In the genomic region with DNA sequence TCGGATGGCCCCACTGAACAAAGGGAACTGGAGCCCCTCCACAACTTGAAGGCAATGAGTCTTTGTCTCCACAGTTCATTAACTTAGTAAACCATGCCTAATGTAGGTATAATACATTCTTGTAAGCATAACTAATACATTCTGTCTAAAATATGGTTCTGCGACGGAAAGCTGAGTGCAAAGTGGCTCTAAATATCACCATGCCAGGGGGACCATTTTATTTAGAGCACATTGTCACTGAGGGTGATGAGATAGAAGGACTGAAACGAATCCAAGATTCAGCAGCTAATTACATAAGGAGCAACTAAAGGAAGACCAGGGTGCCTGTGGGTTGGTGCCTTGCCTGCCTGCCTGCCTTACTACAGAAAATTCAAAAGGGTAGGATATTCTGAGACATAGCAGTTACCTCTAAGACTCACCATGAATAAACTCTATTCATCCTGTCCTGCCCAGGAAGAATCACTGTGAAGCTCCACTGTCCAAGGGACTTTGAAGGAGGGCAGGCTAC, we compare ENCODE assay signal across 26 mouse cellular contexts.
DNase-seq lines count a peak whose midpoint lies in the region; ATAC-seq and TF ChIP-seq lines count a peak whose summit lies in the region.
"Had no signal": no experiment of that assay in that cellular context is flagged by ENCODE, and none has a peak within 500 bp of the region (broad histone marks: within the 10 kb centered on the region; RNA-seq: fewer than 3 reads in every experiment).

No protein-coding gene starts in this region.

- H3K79me2 ChIP-seq in heart, adult 2 months (replicated peaks; ENCODE audit: control insufficient read depth, insufficient read depth, low read length), result 0 out of 2 replicates have a peak, but pooled peaks cover 1% of the 10 kb centered on the region

- intact Hi-C loops in heart, adult 2 months (cut with DNase I), result no loop called here

- no peak for TF ChIP-seq POLR2A in heart, adult 2 months (IDR thresholded peaks at IDR 0.05; ENCODE audit: insufficient read depth, low read depth, low read length)
- no peak for TF ChIP-seq POLR2A in brain, embryonic 14.5 days (IDR thresholded peaks at IDR 0.05; ENCODE audit: borderline replicate concordance, extremely low read depth, insufficient read depth, insufficient read length, poor library complexity, severe bottlenecking)

- 59% methylated on average over 4 of the region's 4 CpGs for WGBS in heart, adult 2 months
- 80% methylated on average over 4 of the region's 4 CpGs for WGBS in heart, embryonic 13.5 days
- WGBS in heart, embryonic 11.5 days (ENCODE audit: insufficient replicate concordance), result 89% methylated on average over 4 of the region's 4 CpGs
- 54% methylated on average over 4 of the region's 4 CpGs for WGBS in hindbrain, embryonic 12.5 days
- WGBS in hindbrain, embryonic 10.5 days, result 51% methylated on average over 4 of the region's 4 CpGs
- 84% methylated on average over 4 of the region's 4 CpGs for WGBS in intestine, postnatal 0 days

- no peak for DNase-seq in heart, adult 2 months
- DNase-seq in heart, postnatal 4 days, result no peak
- DNase-seq in hindbrain, embryonic 10.5 days (ENCODE audit: low spot score), result no peak
- DNase-seq in brain, embryonic 14.5 days (ENCODE audit: low read depth), result peak; percentile 9
- DNase-seq: adrenal gland, adult 2 months; adrenal gland, postnatal 25 days; cerebellum, adult 11 months; cerebellum, adult 2 months; cerebellum, adult 9-11 months; cerebellum, postnatal 25 days; gastrocnemius, postnatal 10 days; gastrocnemius, postnatal 36 days; kidney, adult 11 months; kidney, adult 8-10 months had no signal

- H3K9me3 ChIP-seq in heart, embryonic 13.5 days, result no peaks in the 10 kb centered on the region
- no peaks in the 10 kb centered on the region for H3K9me3 ChIP-seq in heart, embryonic 11.5 days (replicated peaks; ENCODE audit: control insufficient read depth, low read length)
- 0 out of 2 replicates have a peak, but pooled peaks cover 9% of the 10 kb centered on the region for H3K9me3 ChIP-seq in hindbrain, embryonic 12.5 days (replicated peaks)
- H3K9me3 ChIP-seq in hindbrain, embryonic 10.5 days, result peaks cover 9% of the 10 kb centered on the region
- no peaks in the 10 kb centered on the region for H3K9me3 ChIP-seq in intestine, postnatal 0 days (ENCODE audit: control insufficient read depth)
- H3K9me3 ChIP-seq: forebrain, embryonic 13.5 days; heart, embryonic 15.5 days; kidney, embryonic 15.5 days had no signal

- H3K27me3 ChIP-seq in heart, adult 2 months (ENCODE audit: control insufficient read depth, insufficient read depth, low read length), result no peaks in the 10 kb centered on the region
- H3K27me3 ChIP-seq in heart, embryonic 13.5 days (replicated peaks), result no peaks in the 10 kb centered on the region
- no peaks in the 10 kb centered on the region for H3K27me3 ChIP-seq in heart, embryonic 11.5 days (ENCODE audit: control insufficient read depth, insufficient read depth, low read length)
- no peaks in the 10 kb centered on the region for H3K27me3 ChIP-seq in hindbrain, embryonic 12.5 days
- H3K27me3 ChIP-seq in hindbrain, embryonic 10.5 days (ENCODE audit: insufficient read depth, poor library complexity, severe bottlenecking), result no peaks in the 10 kb centered on the region; the same call in 1 of the 2 replicates
- no peaks in the 10 kb centered on the region for H3K27me3 ChIP-seq in intestine, postnatal 0 days (replicated peaks; ENCODE audit: control insufficient read depth, insufficient read depth, low read length)
- H3K27me3 ChIP-seq: embryonic facial prominence, embryonic 13.5 days; forebrain, embryonic 13.5 days; heart, embryonic 15.5 days; kidney, embryonic 15.5 days had no signal

- peaks cover 33% of the 10 kb centered on the region for H3K36me3 ChIP-seq in heart, adult 2 months (ENCODE audit: control insufficient read depth, insufficient read depth, low read length)
- H3K36me3 ChIP-seq in heart, embryonic 13.5 days, result peaks cover 41% of the 10 kb centered on the region
- peaks cover 6% of the 10 kb centered on the region for H3K36me3 ChIP-seq in heart, embryonic 11.5 days (ENCODE audit: control insufficient read depth, insufficient read depth, low read length)
- no peaks in the 10 kb centered on the region for H3K36me3 ChIP-seq in hindbrain, embryonic 12.5 days
- 0 out of 2 replicates have a peak, but pooled peaks cover 9% of the 10 kb centered on the region for H3K36me3 ChIP-seq in hindbrain, embryonic 10.5 days
- peaks cover 19% of the 10 kb centered on the region; the same call in 1 of the 2 replicates for H3K36me3 ChIP-seq in intestine, postnatal 0 days (ENCODE audit: control insufficient read depth, insufficient read depth)

- peaks cover 4% of the 10 kb centered on the region; the same call in 1 of the 2 replicates for H3K4me1 ChIP-seq in heart, adult 2 months (ENCODE audit: control insufficient read depth, insufficient read depth, low read length)
- H3K4me1 ChIP-seq in heart, embryonic 13.5 days, result peaks cover 35% of the 10 kb centered on the region
- H3K4me1 ChIP-seq in heart, embryonic 11.5 days (ENCODE audit: control insufficient read depth, insufficient read depth, low read length), result peaks cover 22% of the 10 kb centered on the region
- H3K4me1 ChIP-seq in hindbrain, embryonic 12.5 days, result peaks cover 11% of the 10 kb centered on the region; the same call in 1 of the 2 replicates
- peaks cover 13% of the 10 kb centered on the region; the same call in 1 of the 2 replicates for H3K4me1 ChIP-seq in hindbrain, embryonic 10.5 days (replicated peaks)
- no peaks in the 10 kb centered on the region for H3K4me1 ChIP-seq in intestine, postnatal 0 days (replicated peaks; ENCODE audit: control insufficient read depth, insufficient read depth, low read length)

- no peak overlapping the region for H3K9ac ChIP-seq in heart, adult 2 months (ENCODE audit: low read depth, low read length)
- H3K9ac ChIP-seq in heart, embryonic 13.5 days, result no peak overlapping the region
- no peak overlapping the region for H3K9ac ChIP-seq in heart, embryonic 11.5 days (ENCODE audit: low read depth, low read length)
- H3K9ac ChIP-seq in hindbrain, embryonic 12.5 days, result no peak overlapping the region
- H3K9ac ChIP-seq in intestine, postnatal 0 days (ENCODE audit: low read depth, low read length), result no peak overlapping the region
- H3K9ac ChIP-seq: embryonic facial prominence, embryonic 13.5 days; forebrain, embryonic 13.5 days; heart, embryonic 15.5 days; hindbrain, embryonic 14.5 days; kidney, embryonic 15.5 days had no signal

- H3K27ac ChIP-seq in heart, adult 2 months, result peak overlapping the region; percentile 47
- 0 out of 2 replicates have a peak overlapping the region, but pooled peaks have one; percentile 21 for H3K27ac ChIP-seq in heart, embryonic 13.5 days (replicated peaks)
- H3K27ac ChIP-seq in heart, embryonic 11.5 days (ENCODE audit: low read depth, low read length), result no peak overlapping the region
- H3K27ac ChIP-seq in hindbrain, embryonic 12.5 days, result no peak overlapping the region
- H3K27ac ChIP-seq in hindbrain, embryonic 10.5 days, result no peak overlapping the region
- no peak overlapping the region for H3K27ac ChIP-seq in intestine, postnatal 0 days (ENCODE audit: low read depth, low read length)
- H3K27ac ChIP-seq: embryonic facial prominence, embryonic 13.5 days; forebrain, embryonic 10.5 days; forebrain, embryonic 13.5 days; heart, embryonic 15.5 days; hindbrain, embryonic 14.5 days; kidney, embryonic 15.5 days had no signal

- no peak overlapping the region for H3K4me3 ChIP-seq in heart, adult 2 months
- H3K4me3 ChIP-seq in heart, embryonic 13.5 days, result no peak overlapping the region
- H3K4me3 ChIP-seq in heart, embryonic 11.5 days (ENCODE audit: low read depth, low read length), result no peak overlapping the region
- no peak overlapping the region for H3K4me3 ChIP-seq in hindbrain, embryonic 12.5 days
- H3K4me3 ChIP-seq in hindbrain, embryonic 10.5 days, result no peak overlapping the region
- no peak overlapping the region for H3K4me3 ChIP-seq in intestine, postnatal 0 days (ENCODE audit: low read depth, low read length)
- H3K4me3 ChIP-seq: embryonic facial prominence, embryonic 13.5 days; forebrain, embryonic 10.5 days; forebrain, embryonic 13.5 days; heart, embryonic 15.5 days; kidney, embryonic 15.5 days had no signal

- no peak for TF ChIP-seq EP300 in heart, adult 2 months (IDR thresholded peaks at IDR 0.05; ENCODE audit: insufficient read depth, low read depth, low read length)

- no peak for TF ChIP-seq CTCF in heart, adult 2 months (IDR thresholded peaks at IDR 0.05)
- TF ChIP-seq CTCF in brain, embryonic 14.5 days (IDR thresholded peaks at IDR 0.05; ENCODE audit: borderline replicate concordance, extremely low read depth, insufficient read depth, insufficient read length), result no peak
- no peak for TF ChIP-seq CTCF in intestine, postnatal 0 days (IDR thresholded peaks at IDR 0.05; ENCODE audit: low read depth)

- ATAC-seq in heart, embryonic 13.5 days (ENCODE audit: extremely low read depth, insufficient number of reproducible peaks, low FRiP score, low TSS enrichment), result no peak
- no peak for ATAC-seq in heart, embryonic 11.5 days (replicated peaks; ENCODE audit: insufficient number of reproducible peaks, low FRiP score, low TSS enrichment)
- ATAC-seq in hindbrain, embryonic 12.5 days (ENCODE audit: low FRiP score), result peak; percentile 53
- no peak for ATAC-seq in intestine, postnatal 0 days
- ATAC-seq: CD4-positive, CD25-positive, alpha-beta regulatory T cell, adult 4 months; forebrain, embryonic 13.5 days; forebrain, embryonic 16.5 days had no signal

- H3K4me2 ChIP-seq in heart, embryonic 13.5 days, result no peak overlapping the region
- no peak overlapping the region for H3K4me2 ChIP-seq in heart, embryonic 11.5 days
- no peak overlapping the region for H3K4me2 ChIP-seq in hindbrain, embryonic 12.5 days (replicated peaks)
- no peak overlapping the region for H3K4me2 ChIP-seq in intestine, postnatal 0 days (replicated peaks; ENCODE audit: low read depth)
- H3K4me2 ChIP-seq: embryonic facial prominence, embryonic 13.5 days; forebrain, embryonic 13.5 days; heart, embryonic 15.5 days; hindbrain, embryonic 14.5 days; kidney, embryonic 15.5 days had no signal

Comparison
In these comparisons a context has a peak if more than half of its experiments do, and no peak if none do; other contexts are left out.
1. H3K27ac ChIP-seq: peak in heart, adult 2 months (single experiment) and heart, embryonic 13.5 days (single experiment); none in heart, embryonic 11.5 days (single experiment), hindbrain, embryonic 12.5 days (single experiment), hindbrain, embryonic 10.5 days (single experiment) and intestine, postnatal 0 days (single experiment).